Mouse (Mus musculus) lung, postnatal 0 days (tissue): ENCODE results near the gene 3110082I17Rik. TPM values are rescaled to one million over a fixed set of nuclear protein-coding genes. Genes with fewer than 3 reads are reported as not detected.

Experiments
- ATAC-seq: fragments of 200-750 bp; cut with Nextera tagmentation; 2 replicates; pipeline ENCODE4 v1.8.0; 2017; ENCODE audit warnings: moderate library complexity
- DNase-seq: peaks from one replicate; pipeline ENCODE4 v3.0.0-alpha.2; 2016; ENCODE audit warnings: low spot score
- H3K27ac ChIP-seq: fragments of 300-500 bp; sonication (generic); 2 replicates; pipeline ENCODE4 v1.5.1; 2014; ENCODE audit warnings: antibody characterized with exemption, mild to moderate bottlenecking, low read length, mixed read lengths
- H3K27me3 ChIP-seq: fragments of 300-500 bp; sonication (generic); replicated peaks from 2 replicates; pipeline ENCODE4 v1.6.1; 2014; ENCODE audit warnings: low read length, mixed read lengths; ENCODE audit not compliant: insufficient read depth
- H3K36me3 ChIP-seq: fragments of 300-500 bp; sonication (generic); 2 replicates; pipeline ENCODE4 v1.6.1; 2014; ENCODE audit warnings: low read length, mixed read lengths; ENCODE audit not compliant: insufficient read depth
- H3K4me1 ChIP-seq: fragments of 300-500 bp; sonication (generic); 2 replicates; pipeline ENCODE4 v1.6.1; 2014; ENCODE audit warnings: antibody characterized with exemption, low read depth, low read length, mixed read lengths; ENCODE audit not compliant: insufficient read depth
- H3K4me2 ChIP-seq: fragments of 300-500 bp; sonication (generic); replicated peaks from 2 replicates; pipeline ENCODE4 v1.6.1; 2014; ENCODE audit warnings: low read depth, mild to moderate bottlenecking, low read length, moderate library complexity, mixed read lengths
- H3K4me3 ChIP-seq: fragments of 300-500 bp; sonication (generic); 2 replicates; pipeline ENCODE4 v1.5.1; 2014; ENCODE audit warnings: low read depth, low read length
- H3K9ac ChIP-seq: fragments of 300-500 bp; sonication (generic); replicated peaks from 2 replicates; pipeline ENCODE4 v1.6.1; 2014; ENCODE audit warnings: low read depth, mild to moderate bottlenecking
- H3K9me3 ChIP-seq: fragments of 300-500 bp; sonication (generic); 2 replicates; pipeline ENCODE4 v1.6.1; 2016; ENCODE audit warnings: low read length, mixed read lengths
- CTCF ChIP-seq: IDR thresholded peaks from 2 replicates; pipeline ENCODE4 v1.5.1; 2016; ENCODE audit warnings: antibody characterized with exemption, mild to moderate bottlenecking
- EP300 ChIP-seq: IDR thresholded peaks from 2 replicates; pipeline ENCODE4 v1.6.1; 2016; ENCODE audit warnings: antibody characterized with exemption, mild to moderate bottlenecking, control low read depth
- WGBS: fragments of 180-500 bp; shearing (Covaris S2); extraction: QIAGEN DNeasy Blood & Tissue Kit; methylation state at CpG from one replicate; pipeline ENCODE4 v1.1.7; 2014; 5-methylcytosine and 5-hydroxymethylcytosine counted together
- polyA plus RNA-seq: library from polyadenylated mRNA; unstranded; fragments of >200 nt; fragmentation: Nextera tagmentation; extraction: Ambion mirVana; gene quantifications from 2 replicates; pipeline ENCODE4 v1.2.1, GENCODE M21; 2015

Gene 3110082I17Rik
- polyA plus RNA-seq, 1 experiment from 2014 or later, result 16.1 TPM

- DNase-seq (peak; percentile 99), ATAC-seq (peak; percentile 77)
- Histone ChIP-seq H3K36me3 (no peaks in the 10 kb centered on the region), H3K27ac (peak overlapping the region; percentile 97), H3K27me3 (no peaks in the 10 kb centered on the region), H3K4me1 (peaks cover 53% of the 10 kb centered on the region), H3K9me3 (no peaks in the 10 kb centered on the region), H3K4me3 (peak overlapping the region; percentile 73), H3K4me2 (peak overlapping the region; percentile 83), H3K9ac (peak overlapping the region; percentile 77)
- under 1% methylated on average over 61 of the region's 73 CpGs for WGBS
- TF ChIP-seq EP300, result peak; percentile 71
- TF ChIP-seq CTCF, result 0 out of 2 replicates have a peak, but pooled peaks have one; percentile 2
Observed at GRCm38 (mm10) chr5:139380385-139381248, 79.7 kb downstream of the 3110082I17Rik start.

- 13% methylated on average over 8 of the region's 8 CpGs for WGBS
- peaks cover 48% of the 10 kb centered on the region for H3K4me1 ChIP-seq
- ATAC-seq, result no peak
Observed at GRCm38 (mm10) chr5:139379771-139380384, 80.4 kb downstream of the 3110082I17Rik start.

GRCm38 (mm10) chr5:139378986-139379629, 81.2 kb downstream of the 3110082I17Rik start:
- Histone ChIP-seq H3K27me3 (no peaks in the 10 kb centered on the region), H3K4me1 (peaks cover 44% of the 10 kb centered on the region), H3K4me3 (no peak overlapping the region), H3K36me3 (no peaks in the 10 kb centered on the region), H3K4me2 (peak overlapping the region; percentile 83), H3K9me3 (no peaks in the 10 kb centered on the region), H3K9ac (no peak overlapping the region), H3K27ac (peak overlapping the region; percentile 97)
- 7% methylated on average over 21 of the region's 21 CpGs for WGBS
- ATAC-seq (peak; percentile 76), DNase-seq (peak; percentile 97)
- peak; percentile 89 for TF ChIP-seq EP300
- no peak for TF ChIP-seq CTCF

More at GRCm38 (mm10) chr5:139379771-139380384, 80.4 kb downstream of the 3110082I17Rik start:
- Histone ChIP-seq H3K9me3 (no peaks in the 10 kb centered on the region), H3K4me3 (peak overlapping the region; percentile 73), H3K4me2 (peak overlapping the region; percentile 83), H3K27me3 (no peaks in the 10 kb centered on the region), H3K27ac (peak overlapping the region; percentile 97), H3K9ac (peak overlapping the region; percentile 77), H3K36me3 (no peaks in the 10 kb centered on the region)
- DNase-seq, result no peak
- TF ChIP-seq CTCF, result no peak
- no peak for TF ChIP-seq EP300

GRCm38 (mm10) chr5:139378271-139378556, 82.1 kb downstream of the 3110082I17Rik start:
- DNase-seq, result no peak
- 40% methylated on average over 7 of the region's 7 CpGs for WGBS

GRCm38 (mm10) chr5:139377468-139378270, 82.7 kb downstream of the 3110082I17Rik start, which contains the start of gene Gpr146:
TSS of gene Gpr146 (plus strand) at chr5:139377697.
- H3K27me3 ChIP-seq, result no peaks in the 10 kb centered on the region
- peak; percentile 83 for TF ChIP-seq EP300
- TF ChIP-seq CTCF, result 0 out of 2 replicates have a peak, but pooled peaks have one; percentile 4
- WGBS, result 18% methylated on average over 18 of the region's 18 CpGs
- peak within 1 kb of the TSS; percentile 97 for H3K27ac ChIP-seq
- peak; percentile 25 for ATAC-seq
- H3K4me1 ChIP-seq, result peaks cover 41% of the 10 kb centered on the region
- H3K4me2 ChIP-seq, result peak within 1 kb of the TSS; percentile 83
- H3K9ac ChIP-seq, result no peak within 1 kb of the TSS
- peak; percentile 78 for DNase-seq
- no peaks in the 10 kb centered on the region for H3K9me3 ChIP-seq
- no peak within 1 kb of the TSS for H3K4me3 ChIP-seq
- H3K36me3 ChIP-seq, result no peaks in the 10 kb centered on the region

More at GRCm38 (mm10) chr5:139378271-139378556, 82.1 kb downstream of the 3110082I17Rik start:
- Histone ChIP-seq H3K36me3 (no peaks in the 10 kb centered on the region), H3K27ac (peak overlapping the region; percentile 97), H3K4me2 (peak overlapping the region; percentile 83; the same call in 1 of the 2 replicates), H3K4me3 (no peak overlapping the region), H3K4me1 (peaks cover 43% of the 10 kb centered on the region), H3K9me3 (no peaks in the 10 kb centered on the region), H3K27me3 (no peaks in the 10 kb centered on the region), H3K9ac (no peak overlapping the region)
- no peak for ATAC-seq
- TF ChIP-seq CTCF (no peak), EP300 (no peak)
